Mouse (Mus musculus) megakaryocyte-erythroid progenitor cell, adult 5 weeks (primary cell): ENCODE measurements around the gene Gas1. TPM values are rescaled to one million over a fixed set of nuclear protein-coding genes. Genes with fewer than 3 reads are reported as not detected.

ENCODE experiments used
- polyA plus RNA-seq: library from polyadenylated mRNA; stranded (reverse); fragments of >175 nt; gene quantifications from 2 replicates; pipeline ENCODE4 v1.2.3, GENCODE M21; 2012

Gas1 gene
- polyA plus RNA-seq: 0.22 and 0.38 TPM in 2 replicates

GRCm38 (mm10) chr13:60177106-60177796 is at the start of gene Gas1:
Gas1 (minus strand) TSS chr13:60177365.

